Mouse (Mus musculus) macrophage (primary cell): ENCODE data around the gene Gm49661. TPM values are rescaled to one million over a fixed set of nuclear protein-coding genes. Genes with fewer than 3 reads are reported as not detected.

Experiments used
- H3K27ac ChIP-seq: fragments of 350-480 bp; formaldehyde crosslinking; 2 replicates; pipeline ENCODE4 v1.9.0; 2021
- H3K36me3 ChIP-seq: fragments of 350-480 bp; formaldehyde crosslinking; 2 replicates; pipeline ENCODE4 v1.9.0; 2021; ENCODE audit errors: inconsistent target
- H3K4me3 ChIP-seq: fragments of 350-480 bp; formaldehyde crosslinking; 2 replicates; pipeline ENCODE4 v1.9.0; 2021; ENCODE audit errors: inconsistent target
- H3K79me2 ChIP-seq: fragments of 350-480 bp; formaldehyde crosslinking; 2 replicates; pipeline ENCODE4 v1.9.0; 2021; ENCODE audit errors: inconsistent target
- WGBS: methylation state at CpG from one replicate; pipeline ENCODE4 v1.1.7; 2026; ENCODE audit warnings: inconsistent platforms; ENCODE audit not compliant: missing documents; 5-methylcytosine and 5-hydroxymethylcytosine counted together
- polyA plus RNA-seq: library from polyadenylated mRNA; stranded (reverse); fragments of 250-400 nt; gene quantifications from 3 replicates; pipeline ENCODE4 v1.2.4, GENCODE M21; 2018; ENCODE audit warnings: inconsistent platforms
- total RNA-seq, 78 experiments: library from RNA; depleted of rRNA; stranded (reverse); fragments of 250-400 nt; gene quantifications; 1 replicate in 9 of 78; 2 replicates in 24 of 78; 3 replicates in 43 of 78; 4 replicates in 2 of 78; pipeline ENCODE4 v1.2.4; 2018; ENCODE audit warnings: inconsistent platforms in 56 of 78

Gene Gm49661
- total RNA-seq (2018; cell fraction: chromatin; rRNA removed): not detected
- total RNA-seq (2018; cell fraction: cytosol; rRNA removed): not detected
- total RNA-seq (2018; cell fraction: nucleus; rRNA removed): not detected
- not detected in 3 replicates for polyA plus RNA-seq

DNA sequence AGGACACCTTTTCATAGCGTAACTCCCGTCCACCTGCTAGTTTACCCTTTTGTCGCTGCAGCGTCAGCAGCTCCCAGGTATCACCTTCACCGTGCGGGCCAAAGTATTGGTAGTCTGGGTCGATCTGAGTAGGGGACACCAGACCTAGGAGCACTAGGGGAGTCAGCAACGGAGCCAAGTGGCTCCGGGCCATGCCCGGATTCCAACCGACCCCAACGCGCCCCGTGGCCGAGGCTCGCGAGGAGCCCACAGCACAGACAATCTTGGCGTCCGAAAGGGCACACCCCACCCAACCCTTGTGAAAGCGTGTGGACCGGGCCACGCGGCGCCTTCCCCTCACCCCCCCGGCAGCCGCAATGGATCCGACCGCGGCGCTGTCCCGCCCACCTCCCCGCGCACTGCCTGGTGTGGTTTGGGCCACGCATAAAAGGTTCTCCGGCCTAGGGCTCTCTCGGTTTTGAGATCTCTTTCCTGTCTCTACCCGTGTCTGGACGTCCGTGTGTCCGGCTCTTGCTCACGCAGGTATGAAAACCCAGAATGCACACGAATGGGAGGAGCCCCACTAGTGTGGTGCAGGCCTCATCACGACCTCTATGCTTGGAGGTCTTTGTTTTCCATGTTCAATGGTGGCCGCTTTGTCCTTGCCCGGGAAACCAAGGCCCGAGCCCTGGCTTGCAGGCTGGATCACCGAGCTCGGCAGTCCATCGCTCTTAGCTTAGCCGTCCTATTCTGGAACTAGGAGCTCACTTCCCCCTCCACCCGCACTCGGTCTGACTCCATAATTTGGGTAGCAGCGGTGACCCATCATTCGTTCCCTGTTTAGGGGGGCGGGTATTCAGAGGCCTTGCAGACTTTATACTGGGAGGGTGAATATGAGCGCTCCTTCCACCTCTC lies at the start of gene Gm49661, which contains the start of the genes Prdx2 and Rnaseh2a:
Gene Gm49661, minus strand, starts transcription at position 193 of the 894 bp plus-strand sequence.
Gene Prdx2, plus strand, starts transcription at position 347 of the 894 bp plus-strand sequence.
Gene Rnaseh2a, minus strand, starts transcription at position 527 of the 894 bp plus-strand sequence.
- peaks cover 26% of the 10 kb centered on the region for H3K36me3 ChIP-seq
- peak within 1 kb of the TSS; percentile 88 for H3K27ac ChIP-seq
- H3K79me2 ChIP-seq: peaks cover 13% of the 10 kb centered on the region
- under 1% methylated on average over 56 of the region's 56 CpGs for WGBS
- H3K4me3 ChIP-seq: peak within 1 kb of the TSS; percentile 79

DNA sequence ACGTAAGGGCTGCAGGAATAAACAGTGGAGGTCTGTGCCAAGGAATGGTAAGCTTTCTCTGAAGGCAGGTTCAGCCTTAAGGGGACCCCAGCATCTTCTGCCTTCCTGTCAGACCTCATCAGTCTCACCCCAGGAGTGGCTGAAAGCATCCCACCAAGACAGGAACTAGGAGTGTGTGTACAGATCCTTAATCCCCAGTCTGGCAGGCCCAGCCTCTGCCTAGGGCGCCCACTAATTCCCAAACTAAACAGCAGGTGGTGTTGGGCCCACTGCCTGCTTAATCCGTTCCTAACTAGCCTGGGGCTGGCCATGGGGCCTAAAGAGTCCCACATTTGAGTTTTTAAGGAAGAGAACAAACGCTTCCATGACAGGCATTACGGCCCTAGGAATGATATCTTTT lies 48.0 kb upstream of the Gm49661 start:
- WGBS: 87% methylated on average over 5 of the region's 5 CpGs
- H3K27ac ChIP-seq: no peak overlapping the region
- H3K4me3 ChIP-seq: no peak overlapping the region
- peaks cover 49% of the 10 kb centered on the region for H3K36me3 ChIP-seq
- peaks cover 21% of the 10 kb centered on the region for H3K79me2 ChIP-seq

DNA sequence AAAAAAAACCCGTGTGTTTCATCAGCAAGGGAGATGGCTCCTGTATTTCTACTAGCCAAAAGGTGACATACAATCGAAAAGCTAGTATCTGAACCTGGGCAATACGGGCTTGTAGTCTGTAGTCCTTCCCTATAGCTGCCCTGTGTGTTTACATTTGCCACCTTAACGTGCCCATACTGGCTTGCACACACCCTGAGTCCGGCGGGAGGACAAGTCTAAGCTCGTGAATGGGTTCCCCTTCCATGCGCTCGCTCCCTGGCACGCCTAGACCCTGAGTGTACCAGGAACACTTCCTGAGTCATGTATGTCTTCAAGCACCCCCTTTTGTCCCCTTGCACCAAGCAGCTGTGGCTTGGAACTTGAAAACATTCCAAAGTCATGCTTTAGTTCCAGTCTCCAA lies 47.5 kb upstream of the Gm49661 start:
- no peak overlapping the region for H3K4me3 ChIP-seq
- H3K27ac ChIP-seq: no peak overlapping the region
- H3K36me3 ChIP-seq: peaks cover 44% of the 10 kb centered on the region
- 87% methylated on average over 10 of the region's 10 CpGs for WGBS
- peaks cover 16% of the 10 kb centered on the region for H3K79me2 ChIP-seq

DNA sequence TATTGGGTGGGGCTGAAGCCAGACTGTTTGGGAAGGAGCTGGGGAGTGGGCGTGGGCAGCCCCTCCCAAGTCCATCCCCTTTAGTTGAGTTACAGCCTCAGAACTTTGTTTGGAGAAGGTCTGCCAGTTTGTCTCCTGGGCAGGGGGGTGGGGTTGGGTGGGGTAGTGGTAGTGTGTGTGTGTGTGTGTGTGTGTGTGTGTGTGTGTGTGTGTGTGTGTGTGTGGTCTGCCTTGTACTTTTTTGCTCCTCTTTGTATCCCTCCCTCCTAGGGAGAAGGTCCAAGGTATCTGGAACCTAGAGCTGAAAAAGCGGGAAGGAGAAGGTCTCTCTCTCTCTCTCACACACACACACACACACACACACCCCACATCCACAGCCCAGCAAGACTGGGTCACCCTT lies 45.2 kb upstream of the Gm49661 start, which contains the start of gene Best2:
Gene Best2, minus strand, starts transcription at position 101 of the 400 bp plus-strand sequence.
- no peak within 1 kb of the TSS for H3K4me3 ChIP-seq
- WGBS: 70% methylated on average over 1 of the region's 2 CpGs
- peaks cover 21% of the 10 kb centered on the region for H3K36me3 ChIP-seq
- H3K27ac ChIP-seq: no peak within 1 kb of the TSS
- H3K79me2 ChIP-seq: no peaks in the 10 kb centered on the region

DNA sequence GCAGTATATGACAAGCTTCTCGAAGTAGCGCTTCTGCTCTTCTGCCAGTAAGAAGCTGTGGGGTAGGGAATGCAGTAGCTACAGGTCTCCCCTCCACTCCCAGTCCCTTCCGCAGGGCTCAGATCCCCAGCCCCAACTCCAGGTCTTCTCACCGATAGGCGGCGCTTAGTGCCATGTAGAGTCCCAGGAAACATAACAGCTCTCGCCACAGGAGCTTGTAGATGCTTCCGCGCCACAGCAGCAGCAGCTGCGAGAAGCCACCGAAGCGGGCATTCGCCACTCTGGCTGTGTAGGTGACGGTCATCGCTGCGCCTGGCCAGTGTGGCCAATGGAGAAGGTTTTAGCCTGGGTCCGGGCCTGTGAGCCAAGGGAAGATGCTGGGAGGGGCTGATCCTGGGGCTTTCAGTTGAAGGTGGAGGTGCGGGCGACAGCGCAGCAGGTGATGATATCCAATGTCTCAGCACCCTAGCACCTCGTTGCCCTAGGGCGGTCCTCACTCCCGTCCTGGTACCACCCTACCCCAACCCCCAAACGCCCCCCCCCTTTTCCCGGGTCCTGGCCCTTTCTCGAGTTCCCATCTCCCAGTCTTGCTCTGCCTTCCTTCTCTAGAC lies 44.1 kb upstream of the Gm49661 start:
- WGBS: 9% methylated on average over 25 of the region's 26 CpGs
- Histone ChIP-seq H3K36me3 (peaks cover 10% of the 10 kb centered on the region), H3K27ac (no peak overlapping the region), H3K4me3 (no peak overlapping the region), H3K79me2 (no peaks in the 10 kb centered on the region)

DNA sequence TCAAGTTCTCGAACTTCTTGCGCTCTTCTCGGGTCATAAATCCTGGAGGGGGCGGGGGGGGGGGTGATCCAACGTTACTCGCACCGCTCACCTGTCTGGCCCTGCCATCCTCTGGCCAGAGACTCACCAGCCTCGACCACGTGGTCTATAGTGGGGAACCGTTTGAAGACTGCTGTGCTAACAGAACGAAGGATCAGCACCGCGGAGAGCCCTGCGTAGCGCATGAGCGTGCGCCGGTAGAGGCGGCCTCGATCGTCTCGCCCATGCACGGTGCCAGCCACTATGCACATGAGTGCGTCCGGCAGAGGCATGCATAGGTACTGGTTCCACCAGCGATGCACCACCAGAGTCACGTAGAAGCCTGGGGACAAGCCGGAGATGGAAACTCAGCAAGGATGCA lies 42.0 kb upstream of the Gm49661 start:
- WGBS: 15% methylated on average over 28 of the region's 28 CpGs
- H3K79me2 ChIP-seq: no peaks in the 10 kb centered on the region
- H3K4me3 ChIP-seq: no peak overlapping the region
- H3K27ac ChIP-seq: no peak overlapping the region
- no peaks in the 10 kb centered on the region for H3K36me3 ChIP-seq

DNA sequence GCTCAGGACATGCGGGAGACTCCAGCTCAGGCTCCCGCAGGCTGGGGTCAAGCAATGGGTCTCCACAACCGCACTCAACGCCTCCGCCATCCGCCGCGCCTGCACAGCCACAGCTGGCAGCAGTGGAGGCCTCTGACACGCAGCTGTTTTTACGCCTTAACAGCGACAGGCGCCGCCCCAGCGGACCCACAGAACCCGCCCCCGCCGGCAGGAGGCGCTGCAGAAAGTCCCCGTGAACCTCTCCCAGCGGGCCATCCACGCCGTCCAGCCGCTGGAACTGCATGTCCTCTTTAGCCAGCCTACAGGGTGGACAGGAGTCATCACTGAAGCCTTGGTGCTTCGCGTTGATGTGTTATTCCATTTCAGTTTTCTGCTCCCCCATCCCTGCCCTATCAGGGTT lies 38.5 kb upstream of the Gm49661 start:
- Histone ChIP-seq H3K4me3 (no peak overlapping the region), H3K36me3 (no peaks in the 10 kb centered on the region; the same call in 1 of the 2 replicates), H3K79me2 (no peaks in the 10 kb centered on the region), H3K27ac (no peak overlapping the region)
- WGBS: 34% methylated on average over 25 of the region's 25 CpGs

DNA sequence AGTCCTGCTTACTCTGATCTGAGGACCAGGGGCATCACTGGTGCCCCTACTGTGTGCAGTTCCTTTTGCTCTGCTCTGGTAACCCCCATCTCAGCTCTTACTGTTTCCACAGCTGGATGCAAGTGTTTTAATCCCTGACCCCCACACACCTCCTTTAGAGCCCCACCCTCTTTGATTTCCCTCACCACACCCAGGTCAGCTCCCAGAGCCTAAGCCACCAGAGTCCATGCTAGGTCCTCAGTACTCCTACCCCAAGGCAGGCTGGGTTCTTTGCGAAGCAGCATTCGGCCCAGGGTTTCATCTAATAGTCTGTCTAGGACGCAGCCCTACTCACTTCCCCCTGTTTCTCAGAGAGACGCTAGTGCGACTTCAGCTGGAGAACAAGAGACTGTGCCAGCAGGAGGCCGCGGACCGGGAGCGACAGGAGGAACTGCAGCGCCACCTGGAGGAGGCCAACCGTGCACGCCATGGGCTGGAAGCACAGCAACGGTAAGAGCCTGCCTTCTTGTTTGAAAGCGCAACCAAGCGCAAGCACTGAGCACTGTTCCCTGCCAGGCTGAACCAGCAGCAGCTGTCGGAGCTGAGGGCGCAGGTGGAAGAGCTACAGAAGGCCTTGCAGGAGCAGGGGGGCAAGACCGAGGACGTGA lies 28.5 kb upstream of the Gm49661 start:
- WGBS: 13% methylated on average over 18 of the region's 19 CpGs
- no peak overlapping the region for H3K27ac ChIP-seq
- H3K4me3 ChIP-seq: no peak overlapping the region
- no peaks in the 10 kb centered on the region; the same call in 1 of the 2 replicates for H3K36me3 ChIP-seq
- H3K79me2 ChIP-seq: no peaks in the 10 kb centered on the region

DNA sequence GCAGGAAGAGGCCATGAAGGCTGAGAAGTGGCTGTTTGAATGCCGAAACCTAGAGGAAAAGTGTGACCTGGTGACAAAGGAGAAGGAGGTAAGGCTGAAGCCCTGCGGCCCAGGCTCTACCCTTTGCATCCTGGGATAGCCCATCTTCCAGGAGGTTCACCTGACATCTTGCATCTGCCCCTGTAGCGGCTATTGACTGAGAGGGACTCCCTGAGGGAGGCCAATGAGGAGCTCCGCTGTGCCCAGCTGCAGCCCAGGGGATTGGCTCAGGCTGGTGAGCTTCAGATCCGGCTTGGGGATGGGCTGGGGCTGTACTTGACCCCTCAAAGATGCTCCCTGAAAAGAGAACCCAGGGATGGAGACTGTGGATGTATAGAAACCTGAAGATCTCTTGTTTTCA lies 27.7 kb upstream of the Gm49661 start:
- H3K79me2 ChIP-seq: no peaks in the 10 kb centered on the region
- H3K4me3 ChIP-seq: no peak overlapping the region
- no peak overlapping the region for H3K27ac ChIP-seq
- H3K36me3 ChIP-seq: no peaks in the 10 kb centered on the region
- 98% methylated on average over 5 of the region's 5 CpGs for WGBS

DNA sequence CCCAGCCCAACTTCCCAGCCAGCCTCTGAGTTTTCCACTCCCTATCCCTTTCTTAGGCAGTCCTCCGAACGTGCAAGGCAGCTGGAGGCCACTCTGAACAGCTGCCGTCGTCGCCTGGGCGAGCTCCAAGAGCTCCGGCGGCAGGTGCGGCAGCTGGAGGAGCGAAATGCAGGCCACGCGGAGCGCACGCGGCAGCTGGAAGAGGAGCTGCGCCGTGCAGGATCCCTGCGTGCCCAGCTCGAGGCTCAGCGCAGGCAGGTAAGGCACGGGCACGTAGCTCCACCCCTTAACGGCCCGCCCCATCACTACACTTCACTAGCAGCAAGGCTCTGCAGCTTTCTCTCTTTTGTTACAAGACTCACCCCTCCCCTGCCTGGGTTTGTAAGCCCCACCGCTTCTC lies 26.4 kb upstream of the Gm49661 start:
- H3K79me2 ChIP-seq: no peaks in the 10 kb centered on the region
- H3K27ac ChIP-seq: no peak overlapping the region
- H3K36me3 ChIP-seq: no peaks in the 10 kb centered on the region
- no peak overlapping the region for H3K4me3 ChIP-seq
- WGBS: 96% methylated on average over 18 of the region's 25 CpGs

DNA sequence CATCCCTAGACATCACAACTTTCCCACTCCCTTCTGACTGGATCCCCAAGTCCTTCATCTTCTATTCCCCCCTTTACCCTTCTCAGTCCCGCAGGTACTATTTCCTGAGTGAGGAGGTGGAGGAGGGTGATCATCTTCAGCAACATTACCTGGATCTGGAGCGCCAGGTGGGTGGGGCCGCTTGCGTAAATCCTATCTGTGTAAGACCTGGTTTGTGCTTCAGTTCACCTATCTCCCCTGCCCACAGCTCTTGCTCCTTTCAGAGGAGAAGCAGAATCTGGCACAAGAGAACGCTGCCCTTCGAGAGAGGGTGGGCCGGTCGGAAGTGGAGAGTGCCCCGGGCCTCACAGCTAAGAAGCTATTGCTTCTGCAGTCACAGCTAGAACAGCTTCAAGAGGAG lies 25.1 kb upstream of the Gm49661 start:
- H3K79me2 ChIP-seq: no peaks in the 10 kb centered on the region
- H3K27ac ChIP-seq: no peak overlapping the region
- WGBS: 94% methylated on average over 9 of the region's 9 CpGs
- H3K36me3 ChIP-seq: no peaks in the 10 kb centered on the region
- no peak overlapping the region for H3K4me3 ChIP-seq

DNA sequence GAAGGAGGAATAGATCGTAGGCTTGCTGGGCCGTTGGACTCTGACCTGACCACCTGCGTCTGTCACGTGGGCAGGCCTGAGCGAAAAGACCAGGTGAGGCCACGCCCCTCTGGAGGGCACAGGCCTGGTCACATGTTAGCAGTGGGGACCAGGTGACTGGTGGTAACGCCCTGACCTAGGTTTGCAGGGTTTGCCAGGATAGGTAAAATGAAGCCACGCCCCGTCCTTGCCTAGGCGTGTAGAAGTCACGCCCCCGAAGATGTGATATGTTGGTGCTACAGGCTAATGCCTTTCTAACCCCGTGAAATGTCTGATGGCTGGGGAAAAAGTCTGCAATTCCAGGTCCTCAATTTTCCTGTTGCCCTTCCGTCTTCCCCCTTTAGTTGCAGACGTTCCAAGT lies 21.6 kb upstream of the Gm49661 start:
- Histone ChIP-seq H3K27ac (no peak overlapping the region), H3K79me2 (no peaks in the 10 kb centered on the region), H3K4me3 (peak overlapping the region; percentile 42), H3K36me3 (no peaks in the 10 kb centered on the region)
- WGBS: 10% methylated on average over 15 of the region's 15 CpGs

DNA sequence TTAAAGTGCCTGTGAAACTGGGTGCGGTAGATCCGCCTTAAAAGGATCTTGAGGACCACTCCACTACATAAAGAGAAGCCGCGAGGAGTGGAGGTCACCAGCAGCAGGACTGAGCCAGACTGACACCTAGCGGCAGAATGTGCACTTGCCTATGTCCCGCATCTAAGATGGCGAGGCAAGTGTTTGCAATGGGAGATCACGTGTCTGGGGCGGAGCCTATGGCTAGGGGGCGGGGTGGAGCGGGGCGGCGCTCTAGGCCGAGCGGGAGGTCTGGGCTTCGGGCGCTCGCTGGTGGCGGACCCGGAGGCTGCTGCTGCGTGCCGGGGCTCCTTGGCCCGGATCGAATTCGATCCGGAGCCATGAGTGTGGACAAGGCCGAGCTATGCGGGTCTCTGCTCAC lies 21.1 kb upstream of the Gm49661 start, which contains the start of gene Hook2:
Gene Hook2, plus strand, starts transcription at position 255 of the 400 bp plus-strand sequence.
- Histone ChIP-seq H3K36me3 (no peaks in the 10 kb centered on the region), H3K79me2 (no peaks in the 10 kb centered on the region), H3K4me3 (peak within 1 kb of the TSS; percentile 42), H3K27ac (peak within 1 kb of the TSS; percentile 55)
- WGBS: under 1% methylated on average over 28 of the region's 28 CpGs

DNA sequence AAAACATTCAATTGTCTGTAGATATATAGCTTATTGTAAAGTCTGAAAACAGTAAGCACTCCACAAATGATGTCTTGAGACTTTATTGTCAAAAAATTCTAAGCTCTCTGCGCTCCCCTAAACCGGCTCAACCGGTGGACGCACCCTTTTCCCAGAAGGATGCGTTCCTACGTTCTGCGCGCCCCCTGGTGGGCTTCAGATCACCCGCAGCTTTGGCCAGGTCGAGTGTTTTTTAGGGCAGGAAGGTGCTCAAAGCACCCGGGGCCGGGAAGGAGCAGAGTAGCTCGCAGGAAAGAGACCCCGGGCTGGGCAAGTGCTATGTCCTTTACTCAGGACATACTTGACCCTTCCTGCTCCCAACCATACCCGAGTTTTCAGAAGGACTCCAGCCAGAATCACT lies 20.6 kb upstream of the Gm49661 start:
- peak overlapping the region; percentile 55 for H3K27ac ChIP-seq

More for the DNA sequence above, 20.6 kb upstream of the Gm49661 start:
- H3K36me3 ChIP-seq: no peaks in the 10 kb centered on the region
- no peaks in the 10 kb centered on the region for H3K79me2 ChIP-seq
- 1% methylated on average over 15 of the region's 15 CpGs for WGBS
- H3K4me3 ChIP-seq: peak overlapping the region; percentile 42
